12 mouse cellular contexts compared by ENCODE assay signal in genomic region chr9:67818668-67818950, GRCm38 (mm10). TPM values are rescaled to one million over a fixed set of nuclear protein-coding genes. Genes with fewer than 3 reads are reported as not detected.
"Had no signal": no experiment of that assay in that cellular context is flagged by ENCODE, and none has a peak within 500 bp of the region (broad histone marks: within the 10 kb centered on the region; RNA-seq: fewer than 3 reads in every experiment).

No protein-coding gene starts in this region.

- H3K9me3 ChIP-seq: limb, embryonic 13.5 days; midbrain, embryonic 12.5 days had no signal

- H3K9ac ChIP-seq: limb, embryonic 13.5 days; liver, embryonic 14.5 days; midbrain, embryonic 12.5 days had no signal

- H3K27me3 ChIP-seq: limb, embryonic 13.5 days; midbrain, embryonic 12.5 days had no signal

- ATAC-seq: midbrain, embryonic 16.5 days had no signal

- H3K36me3 ChIP-seq: limb, embryonic 13.5 days; midbrain, embryonic 12.5 days had no signal

- H3K27ac ChIP-seq: layer of hippocampus, adult 2 months; limb, embryonic 13.5 days; liver, embryonic 14.5 days; midbrain, embryonic 12.5 days; stomach, postnatal 0 days had no signal

- DNase-seq: kidney, postnatal 10 days; kidney, postnatal 4 days; lung, adult 18-20 months; thymus, postnatal 4 days had no signal

- H3K4me2 ChIP-seq: limb, embryonic 13.5 days; midbrain, embryonic 12.5 days had no signal

- H3K4me3 ChIP-seq: layer of hippocampus, adult 2 months; limb, embryonic 13.5 days; midbrain, embryonic 12.5 days had no signal

RNA-seq across cellular contexts. Expression of gene C2cd4a, which starts 13.5 kb away (rescaled TPM):
- total RNA-seq: liver, adult 2 months; megakaryocyte-erythroid progenitor cell, adult 5-6 weeks had no signal

RNA-seq across cellular contexts. Expression of gene C2cd4b, which starts 59.4 kb away (rescaled TPM):
- total RNA-seq: liver, adult 2 months; megakaryocyte-erythroid progenitor cell, adult 5-6 weeks had no signal
- polyA plus RNA-seq: liver, adult 2 months; liver, embryonic 14.5 days had no signal
